Mouse (Mus musculus): Measurements from ENCODE around the gene Nbl1. TPM values are rescaled to one million over a fixed set of nuclear protein-coding genes. Genes with fewer than 3 reads are reported as not detected.

The Nbl1 gene
- polyA plus RNA-seq, 1 experiment from 2014 or later = 42.9 TPM

Other genes with a start within 250 kb of the Nbl1 start
- gene Pla2g5, start 229.5 kb downstream of the Nbl1 start, polyA plus RNA-seq (2014; fragmentation: Nextera tagmentation; extraction: Ambion mirVana) = 0.17 and 0.32 TPM in 2 replicates
- gene Gm13030, start 219.0 kb downstream of the Nbl1 start, polyA plus RNA-seq (2014; fragmentation: Nextera tagmentation; extraction: Ambion mirVana) = not detected in 2 replicates
- not detected in 2 replicates for gene Pla2g2e, start 215.1 kb downstream of the Nbl1 start, polyA plus RNA-seq (2014; fragmentation: Nextera tagmentation; extraction: Ambion mirVana)
- 3.0 and 3.2 TPM in 2 replicates for gene Otud3, start 179.0 kb downstream of the Nbl1 start, polyA plus RNA-seq (2014; fragmentation: Nextera tagmentation; extraction: Ambion mirVana)
- gene Rnf186, start 125.9 kb downstream of the Nbl1 start, polyA plus RNA-seq (2014; fragmentation: Nextera tagmentation; extraction: Ambion mirVana) = 14.2 and 14.8 TPM in 2 replicates
- gene Tmco4, start 120.1 kb downstream of the Nbl1 start, polyA plus RNA-seq (2014; fragmentation: Nextera tagmentation; extraction: Ambion mirVana) = 6.6 and 6.8 TPM in 2 replicates
- not detected in 2 replicates for gene Htr6, start 17.4 kb downstream of the Nbl1 start, polyA plus RNA-seq (2014; fragmentation: Nextera tagmentation; extraction: Ambion mirVana)
- 477 and 482 TPM in 2 replicates for gene Minos1, start 38.1 kb upstream of the Nbl1 start, polyA plus RNA-seq (2014; fragmentation: Nextera tagmentation; extraction: Ambion mirVana)
- 280 and 301 TPM in 2 replicates for gene Capzb, start 99.9 kb upstream of the Nbl1 start, polyA plus RNA-seq (2014; fragmentation: Nextera tagmentation; extraction: Ambion mirVana)
- gene Pqlc2, start 217.7 kb upstream of the Nbl1 start, polyA plus RNA-seq (2014; fragmentation: Nextera tagmentation; extraction: Ambion mirVana) = 9.5 and 13.7 TPM in 2 replicates
- gene Akr7a5, start 217.8 kb upstream of the Nbl1 start, polyA plus RNA-seq (2014; fragmentation: Nextera tagmentation; extraction: Ambion mirVana) = 107 and 108 TPM in 2 replicates

All from stomach, embryonic 14.5 days (tissue).